Mouse (Mus musculus) olfactory bulb, adult 2 months (tissue): Measurements from ENCODE around the gene Carhsp1. TPM values are rescaled to one million over a fixed set of nuclear protein-coding genes. Genes with fewer than 3 reads are reported as not detected.

Experiments used
- H3K27ac ChIP-seq: fragments of 200-500 bp; 2 replicates; pipeline ENCODE4 v1.5.1; 2012; ENCODE audit warnings: low read depth, low read length; ENCODE audit not compliant: insufficient read depth
- H3K4me1 ChIP-seq: fragments of 200-500 bp; 2 replicates; pipeline ENCODE4 v1.6.1; 2012; ENCODE audit warnings: low read length; ENCODE audit not compliant: control insufficient read depth, insufficient read depth
- H3K4me3 ChIP-seq: fragments of 200-500 bp; 2 replicates; pipeline ENCODE4 v1.5.1; 2012; ENCODE audit warnings: mild to moderate bottlenecking, low read depth, low read length, moderate library complexity; ENCODE audit not compliant: insufficient read depth
- CTCF ChIP-seq: fragments of 200-500 bp; IDR thresholded peaks from 2 replicates; pipeline ENCODE4 v1.5.1; 2012; ENCODE audit warnings: low read depth, mild to moderate bottlenecking, low read length, moderate library complexity; ENCODE audit not compliant: insufficient read depth
- POLR2A ChIP-seq: fragments of 200-500 bp; IDR thresholded peaks from 2 replicates; pipeline ENCODE4 v1.6.1; 2012; ENCODE audit warnings: mild to moderate bottlenecking, low read depth, low read length, moderate library complexity; ENCODE audit not compliant: insufficient read depth
- WGBS: fragments of 180-500 bp; shearing (Covaris S2); methylation state at CpG from one replicate; pipeline ENCODE4 v1.1.7; 2018; 5-methylcytosine and 5-hydroxymethylcytosine counted together
- polyA plus RNA-seq: library from polyadenylated mRNA; stranded (reverse); fragments of >200 nt; gene quantifications from 2 replicates; pipeline ENCODE4 v1.2.4, GENCODE M21; 2012; ENCODE audit warnings: low replicate concordance; ENCODE audit not compliant: missing spikeins, insufficient read depth, insufficient read length

Gene Carhsp1
- polyA plus RNA-seq, 1 experiment: not detected

GRCm38 (mm10) chr16:8612214-8613005, 59.5 kb downstream of the Carhsp1 start:
- 92% methylated on average over 8 of the region's 8 CpGs for WGBS
- H3K4me3 ChIP-seq: no peak overlapping the region
- TF ChIP-seq CTCF: no peak
- no peak for TF ChIP-seq POLR2A
- H3K4me1 ChIP-seq: no peaks in the 10 kb centered on the region
- H3K27ac ChIP-seq: no peak overlapping the region

GRCm38 (mm10) chr16:8610397-8610796, 61.6 kb downstream of the Carhsp1 start:
- TF ChIP-seq POLR2A (no peak), CTCF (no peak)
- WGBS: 77% methylated on average over 3 of the region's 3 CpGs
- H3K27ac ChIP-seq: no peak overlapping the region
- H3K4me3 ChIP-seq: no peak overlapping the region
- no peaks in the 10 kb centered on the region for H3K4me1 ChIP-seq

Other genes with a start within 250 kb of the Carhsp1 start
- not detected in 2 replicates for gene Tmem114, start 247.0 kb downstream of the Carhsp1 start, polyA plus RNA-seq
- gene Mettl22, start 201.4 kb downstream of the Carhsp1 start, polyA plus RNA-seq: not detected in 2 replicates
- gene Abat, start 158.7 kb downstream of the Carhsp1 start, polyA plus RNA-seq: 131 and 165 TPM in 2 replicates
- not detected in 2 replicates for gene Pmm2, start 34.5 kb downstream of the Carhsp1 start, polyA plus RNA-seq
- not detected in 2 replicates for gene Tmem186, start 34.4 kb downstream of the Carhsp1 start, polyA plus RNA-seq
- gene Gm5767, start 8.6 kb upstream of the Carhsp1 start, polyA plus RNA-seq: not detected in 2 replicates
- 486 TPM in 1 of 2 replicates, not detected in the other for gene Usp7, start 120.2 kb upstream of the Carhsp1 start, polyA plus RNA-seq
- 90.2 TPM in 1 of 2 replicates, not detected in the other for gene 1810013L24Rik, start 157.9 kb upstream of the Carhsp1 start, polyA plus RNA-seq